Mouse (Mus musculus): Measurements from ENCODE around the gene Rabgef1. TPM values are rescaled to one million over a fixed set of nuclear protein-coding genes. Genes with fewer than 3 reads are reported as not detected.

Gene Rabgef1
- polyA plus RNA-seq, 1 experiment from 2014 or later: 19.3 TPM

Other genes starting within 250 kb of the Rabgef1 start
- 13.2 and 14.3 TPM in 2 replicates for gene Vkorc1l1, start 229.8 kb upstream of the Rabgef1 start, polyA plus RNA-seq (2015; fragmentation: Nextera tagmentation; extraction: Ambion mirVana)
- gene Gusb, start 168.7 kb upstream of the Rabgef1 start, polyA plus RNA-seq (2015; fragmentation: Nextera tagmentation; extraction: Ambion mirVana): 39.1 and 43.6 TPM in 2 replicates
- 16.0 and 22.2 TPM in 2 replicates for gene Asl, start 142.6 kb upstream of the Rabgef1 start, polyA plus RNA-seq (2015; fragmentation: Nextera tagmentation; extraction: Ambion mirVana)
- 20.6 and 26.8 TPM in 2 replicates for gene Crcp, start 142.5 kb upstream of the Rabgef1 start, polyA plus RNA-seq (2015; fragmentation: Nextera tagmentation; extraction: Ambion mirVana)
- gene Tpst1, start 98.5 kb upstream of the Rabgef1 start, polyA plus RNA-seq (2015; fragmentation: Nextera tagmentation; extraction: Ambion mirVana): 27.2 and 33.2 TPM in 2 replicates
- 4.1 and 5.8 TPM in 2 replicates for gene Kctd7, start 26.9 kb upstream of the Rabgef1 start, polyA plus RNA-seq (2015; fragmentation: Nextera tagmentation; extraction: Ambion mirVana)
- gene Tmem248, start 45.3 kb downstream of the Rabgef1 start, polyA plus RNA-seq (2015; fragmentation: Nextera tagmentation; extraction: Ambion mirVana): 23.0 and 24.2 TPM in 2 replicates
- gene Sbds, start 83.7 kb downstream of the Rabgef1 start, polyA plus RNA-seq (2015; fragmentation: Nextera tagmentation; extraction: Ambion mirVana): 57.7 and 59.5 TPM in 2 replicates
- gene Tyw1, start 83.8 kb downstream of the Rabgef1 start, polyA plus RNA-seq (2015; fragmentation: Nextera tagmentation; extraction: Ambion mirVana): 13.7 and 16.8 TPM in 2 replicates
- 0.35 and 0.61 TPM in 2 replicates for gene Caln1, start 197.7 kb downstream of the Rabgef1 start, polyA plus RNA-seq (2015; fragmentation: Nextera tagmentation; extraction: Ambion mirVana)
- not detected in 2 replicates for gene A330070K13Rik, start 212.8 kb downstream of the Rabgef1 start, polyA plus RNA-seq (2015; fragmentation: Nextera tagmentation; extraction: Ambion mirVana)

All from heart, embryonic 15.5 days (tissue).